Mouse (Mus musculus): ENCODE results near the gene Dcaf7.
"Not testable (repeated sequence)": the region's sequence is repeated elsewhere in the genome, so short reads cannot be mapped to it uniquely, and the experiment has no call there.

The Dcaf7 gene

DNA sequence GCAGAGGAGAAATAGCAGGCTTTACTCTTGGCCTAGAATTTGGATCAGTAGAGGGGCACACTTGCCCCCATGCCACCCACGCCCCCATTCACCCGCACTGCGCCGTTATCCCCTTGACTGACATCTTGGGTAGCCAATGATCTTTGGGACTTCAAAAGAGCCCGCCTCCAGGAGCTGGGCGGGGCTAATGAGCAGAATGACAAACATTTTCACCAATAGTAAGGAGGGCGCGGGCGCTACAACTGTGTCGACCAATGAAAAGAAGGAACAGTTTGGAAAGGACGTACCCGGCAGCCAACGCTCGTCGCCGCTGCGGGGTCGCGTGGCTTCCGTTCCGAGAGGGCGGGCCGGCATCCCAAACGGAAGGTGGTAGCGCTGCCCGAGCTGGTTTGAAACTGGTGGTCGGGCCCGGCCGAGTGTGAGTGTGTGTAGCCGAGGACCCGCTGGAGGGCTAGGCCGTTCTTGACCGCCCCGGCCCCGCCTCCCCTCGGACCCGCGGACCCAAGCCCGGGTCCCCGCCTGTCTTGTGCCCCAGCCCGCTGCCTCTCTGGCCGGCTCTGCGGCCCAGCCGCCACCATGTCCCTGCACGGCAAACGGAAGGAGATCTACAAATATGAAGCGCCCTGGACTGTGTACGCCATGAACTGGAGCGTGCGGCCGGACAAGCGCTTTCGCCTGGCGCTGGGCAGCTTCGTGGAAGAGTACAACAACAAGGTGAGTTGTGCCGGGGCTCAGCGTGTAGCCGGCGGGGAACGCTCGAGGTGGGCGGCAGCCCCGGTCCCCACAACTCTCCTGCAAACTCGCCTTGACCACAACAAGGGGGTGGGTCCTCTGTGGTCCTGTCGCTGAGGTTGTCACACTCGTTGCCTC lies at the start of gene Dcaf7:
TSS of gene Dcaf7 (plus strand) at position 325 of the 870 bp plus-strand sequence.
- DNase-seq (ENCODE audit: low spot score in 2 of 2): peak; percentile 96 to 98

DNA sequence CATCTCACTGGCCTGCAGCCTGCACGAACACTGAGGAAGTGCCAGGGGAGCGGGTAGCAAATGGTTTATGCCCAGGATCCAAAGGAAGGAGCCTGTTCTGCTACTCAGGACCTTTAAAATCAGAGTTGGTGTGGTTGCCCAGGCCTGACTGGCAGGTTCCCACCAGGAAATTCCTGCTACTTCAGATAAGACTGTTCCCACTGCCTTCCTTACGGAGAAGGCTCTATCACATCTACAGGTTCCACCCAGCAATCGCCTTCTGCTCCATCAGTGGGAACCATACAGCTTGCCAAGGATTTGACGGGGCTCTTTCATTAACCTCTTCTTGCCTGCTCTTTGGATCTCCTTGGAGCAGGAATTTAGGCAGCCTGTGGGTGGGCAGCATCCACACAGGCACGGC lies 49.2 kb upstream of the Dcaf7 start:
- DNase-seq (ENCODE audit: low spot score in 2 of 2): no peak

- DNase-seq (ENCODE audit: low spot score in 2 of 2): no peak
Measured at GRCm38 (mm10) chr11:105989446-105989845, 47.2 kb upstream of the Dcaf7 start.

DNA sequence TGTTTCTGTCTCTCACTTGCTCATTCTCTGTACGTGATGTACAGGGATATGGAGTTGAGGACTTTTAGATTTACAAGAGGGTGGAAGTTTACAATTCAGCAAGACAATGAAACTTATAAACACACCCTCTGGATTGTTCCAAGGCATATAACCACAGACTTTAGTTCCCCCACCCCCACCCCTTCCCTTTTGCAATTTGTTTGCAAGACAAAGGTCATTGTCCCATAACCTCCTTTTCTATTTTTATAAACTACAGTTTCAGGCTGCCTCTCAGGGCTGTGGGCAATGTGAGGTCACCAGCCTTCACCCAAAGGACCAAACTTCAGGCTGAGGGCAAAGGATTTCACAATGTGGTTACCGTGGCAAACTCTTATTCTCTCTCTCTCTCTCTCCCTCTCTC lies 46.4 kb upstream of the Dcaf7 start:
- no peak for DNase-seq (ENCODE audit: low spot score in 2 of 2)

- DNase-seq (ENCODE audit: low spot score in 2 of 2): no peak
Measured at GRCm38 (mm10) chr11:105994375-105994774, 42.3 kb upstream of the Dcaf7 start, which contains the start of gene Ace3. TSS of gene Ace3 (plus strand) at chr11:105994675.

DNA sequence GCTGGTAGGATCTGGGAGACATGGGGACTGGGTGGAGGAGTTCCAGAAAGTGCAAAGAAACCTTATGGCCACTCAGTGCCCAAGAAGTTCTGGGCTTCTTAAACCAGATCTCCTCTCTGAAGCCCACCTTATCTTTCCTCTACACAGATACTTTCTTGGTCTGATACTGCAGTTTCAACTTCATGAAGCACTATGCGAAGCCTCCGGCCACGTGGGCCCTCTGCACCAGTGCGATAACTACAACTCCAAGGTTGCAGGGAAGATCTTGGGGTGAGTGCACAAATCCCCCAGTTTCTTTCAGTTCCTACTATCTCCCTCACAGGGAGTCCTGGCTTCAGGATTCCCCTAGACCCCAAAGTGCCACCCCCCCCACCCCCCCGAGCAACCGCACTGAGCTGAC lies 36.6 kb upstream of the Dcaf7 start:
- DNase-seq (ENCODE audit: low spot score in 2 of 2): no peak

DNA sequence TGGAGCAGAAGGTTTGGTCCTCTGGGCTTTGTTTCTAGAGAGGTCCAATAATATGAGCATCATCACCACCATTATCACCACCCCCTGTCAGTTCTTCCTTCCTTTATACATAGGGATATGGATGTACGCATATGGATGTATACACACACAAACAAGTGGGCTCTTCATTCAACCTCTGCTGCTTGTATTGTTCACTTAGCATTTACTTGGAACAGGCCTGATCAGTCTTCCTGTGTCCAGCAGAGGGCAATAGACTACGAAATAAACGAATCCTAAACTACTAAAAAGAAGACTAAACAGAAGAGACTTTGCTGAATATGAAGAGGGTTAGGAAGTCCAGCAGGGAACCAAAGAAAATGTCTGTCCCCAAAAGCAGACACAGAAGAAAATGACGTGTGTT lies 35.0 kb upstream of the Dcaf7 start:
- no peak for DNase-seq (ENCODE audit: low spot score in 2 of 2)

- DNase-seq (ENCODE audit: low spot score in 2 of 2): no peak
Measured at GRCm38 (mm10) chr11:106004576-106004975, 32.1 kb upstream of the Dcaf7 start.

DNA sequence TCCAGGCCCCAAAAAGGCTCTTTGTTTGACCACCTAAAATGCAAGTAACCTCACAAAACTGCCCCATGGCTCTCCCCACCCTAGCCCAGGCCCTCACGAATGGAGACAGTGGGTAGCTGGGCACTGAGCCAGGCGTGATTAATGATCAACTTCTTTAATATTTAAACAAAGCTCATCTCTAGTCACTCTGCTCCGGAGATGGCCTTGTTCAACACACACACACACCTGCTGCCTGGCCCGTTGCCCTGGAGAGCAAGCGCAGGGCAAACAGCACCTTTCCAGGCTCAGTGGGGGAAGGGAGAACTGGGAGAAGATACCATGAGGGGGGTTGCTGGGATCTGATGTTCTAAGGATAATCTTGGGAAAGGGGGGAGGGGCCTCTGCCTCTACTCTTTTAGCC lies 30.7 kb upstream of the Dcaf7 start:
- DNase-seq (ENCODE audit: low spot score in 2 of 2): no peak

DNA sequence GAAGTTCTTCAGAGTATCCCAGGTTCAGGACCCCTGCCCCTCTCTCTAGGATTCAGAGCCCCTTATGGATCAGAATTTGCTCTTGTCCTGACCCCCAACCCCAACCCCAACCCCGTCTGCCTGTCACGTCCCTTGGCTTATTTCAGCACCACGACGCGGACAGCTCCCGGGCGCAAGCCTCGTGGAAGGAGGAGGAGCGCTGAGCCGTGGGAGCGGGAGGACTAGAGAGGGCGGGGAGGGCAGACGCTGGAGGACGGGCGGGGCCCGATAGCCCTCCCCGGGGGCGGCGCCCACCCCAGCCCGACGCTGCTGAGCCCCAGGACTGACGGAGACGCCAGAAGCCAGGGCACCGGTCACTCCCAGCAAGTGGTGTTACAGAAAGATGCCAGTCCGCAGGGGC lies 28.9 kb upstream of the Dcaf7 start, which contains the start of gene Kcnh6:
TSS of gene Kcnh6 (plus strand) at position 304 of the 400 bp plus-strand sequence.
- DNase-seq (ENCODE audit: low spot score in 2 of 2): no peak

GRCm38 (mm10) chr11:106012711-106013110 lies 24.0 kb upstream of the Dcaf7 start:
- no peak for DNase-seq (ENCODE audit: low spot score in 2 of 2)

- DNase-seq (ENCODE audit: low spot score in 2 of 2): peak in 1 of 2 experiments; percentile 66
Measured at GRCm38 (mm10) chr11:106013556-106014225, 23.0 kb upstream of the Dcaf7 start.

- DNase-seq (ENCODE audit: low spot score in 2 of 2): no peak
Measured at GRCm38 (mm10) chr11:106016440-106016839, 20.2 kb upstream of the Dcaf7 start.

DNA sequence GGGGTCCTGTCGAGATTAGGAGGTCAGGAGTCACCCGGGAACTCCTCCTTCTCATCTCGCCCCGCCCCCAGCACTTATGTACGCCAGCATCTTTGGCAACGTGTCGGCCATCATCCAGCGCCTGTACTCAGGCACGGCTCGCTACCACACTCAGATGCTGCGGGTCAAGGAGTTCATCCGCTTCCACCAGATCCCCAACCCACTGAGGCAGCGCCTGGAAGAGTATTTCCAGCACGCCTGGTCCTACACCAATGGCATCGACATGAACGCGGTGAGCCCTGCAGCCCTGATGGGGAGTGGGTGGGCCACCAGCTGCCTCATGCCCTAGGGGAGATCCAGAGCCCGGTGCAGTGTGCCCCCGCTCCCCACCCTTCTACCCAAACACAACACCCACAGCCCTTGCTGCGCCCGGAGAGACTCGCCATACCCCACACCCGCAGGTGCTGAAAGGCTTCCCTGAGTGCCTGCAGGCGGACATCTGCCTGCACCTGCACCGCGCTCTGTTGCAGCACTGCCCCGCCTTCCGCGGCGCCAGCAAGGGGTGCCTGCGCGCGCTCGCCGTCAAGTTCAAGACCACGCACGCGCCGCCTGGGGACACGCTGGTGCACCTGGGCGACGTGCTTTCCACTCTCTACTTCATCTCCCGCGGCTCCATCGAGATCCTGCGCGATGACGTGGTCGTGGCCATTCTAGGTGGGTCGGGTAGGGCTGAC lies 16.5 kb upstream of the Dcaf7 start:
- peak in 1 of 2 experiments; percentile 31 for DNase-seq (ENCODE audit: low spot score in 2 of 2)

GRCm38 (mm10) chr11:106025774-106026173 lies 10.9 kb upstream of the Dcaf7 start:
- no peak for DNase-seq (ENCODE audit: low spot score in 2 of 2)

- DNase-seq (ENCODE audit: low spot score in 2 of 2): peak; percentile 52 to 63
Measured at GRCm38 (mm10) chr11:106026465-106027151, 10.1 kb upstream of the Dcaf7 start.

DNA sequence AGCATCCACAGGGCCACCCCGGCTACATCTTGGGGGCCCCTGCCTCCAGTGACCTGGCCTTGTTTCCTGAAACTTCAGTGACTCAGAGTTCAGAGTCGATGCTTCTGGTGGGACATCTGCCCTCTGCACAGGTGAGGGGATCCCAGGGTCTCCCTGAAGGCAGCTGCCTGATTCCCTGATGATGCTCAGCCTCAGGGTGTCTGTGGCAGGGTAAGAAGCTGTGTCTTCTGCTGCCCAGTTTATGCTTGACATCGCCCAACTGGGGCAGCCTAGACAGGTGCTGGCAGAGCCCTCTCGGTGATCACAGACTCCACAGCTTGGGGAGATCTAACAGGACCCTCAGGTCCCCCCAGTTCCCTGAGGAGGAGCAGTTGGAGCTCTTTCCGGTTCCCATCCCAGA lies 9.1 kb upstream of the Dcaf7 start:
- no peak for DNase-seq (ENCODE audit: low spot score in 2 of 2)

GRCm38 (mm10) chr11:106032074-106032473 lies 4.6 kb upstream of the Dcaf7 start:
- DNase-seq (ENCODE audit: low spot score in 2 of 2): not testable (repeated sequence)

- no peak for DNase-seq (ENCODE audit: low spot score in 2 of 2)
Measured at GRCm38 (mm10) chr11:106033491-106033919, 3.2 kb upstream of the Dcaf7 start.

GRCm38 (mm10) chr11:106034986-106035385 lies 1.7 kb upstream of the Dcaf7 start:
- DNase-seq (ENCODE audit: low spot score in 2 of 2): no peak

DNA sequence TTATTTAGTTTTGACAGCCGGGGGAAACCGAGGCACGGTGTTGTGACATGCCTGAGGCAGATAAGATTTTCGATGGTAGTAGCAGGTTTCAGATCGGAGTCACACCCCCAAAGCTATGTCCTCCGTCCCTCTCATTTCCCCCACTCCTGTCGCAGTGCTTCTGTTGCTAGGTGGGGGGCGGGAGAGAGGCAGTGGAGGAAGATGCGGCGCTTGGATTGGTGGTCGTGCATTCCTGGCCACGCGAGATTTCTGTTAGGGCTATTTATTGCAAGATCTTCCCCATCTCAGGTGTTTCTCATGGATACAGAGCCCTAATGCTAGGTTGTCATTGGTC lies 713 bp downstream of the Dcaf7 start:
- DNase-seq (ENCODE audit: low spot score in 2 of 2): peak; percentile 48 to 75

DNA sequence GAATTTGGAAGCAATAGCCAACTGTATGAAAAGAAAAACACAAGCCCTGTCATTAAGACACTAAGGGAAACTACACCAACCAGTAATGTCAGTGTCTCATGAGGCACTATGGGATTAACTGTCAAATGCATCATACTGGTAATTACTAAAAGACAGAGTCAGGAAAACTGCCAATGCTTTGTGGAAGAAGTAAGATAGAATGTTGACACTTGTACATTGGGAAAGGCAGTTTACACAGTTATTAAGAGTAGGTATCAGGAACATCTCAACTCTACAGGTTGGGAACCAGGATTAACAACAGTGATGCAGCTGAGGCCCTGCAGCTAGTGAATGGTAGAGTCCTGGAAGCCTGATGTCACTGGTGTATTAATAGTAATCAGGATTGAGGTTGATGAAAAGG lies 7.7 kb downstream of the Dcaf7 start:
- no peak for DNase-seq (ENCODE audit: low spot score in 2 of 2)
